Mouse (Mus musculus): ENCODE data around the gene Ptcra. TPM values are rescaled to one million over a fixed set of nuclear protein-coding genes. Genes with fewer than 3 reads are reported as not detected.
"Not testable (repeated sequence)": the region's sequence is repeated elsewhere in the genome, so short reads cannot be mapped to it uniquely, and the experiment has no call there.

Ptcra gene
- total and polyA plus RNA-seq, 3 experiments, result 0.17 to 0.56 (median 0.34) TPM

DNA sequence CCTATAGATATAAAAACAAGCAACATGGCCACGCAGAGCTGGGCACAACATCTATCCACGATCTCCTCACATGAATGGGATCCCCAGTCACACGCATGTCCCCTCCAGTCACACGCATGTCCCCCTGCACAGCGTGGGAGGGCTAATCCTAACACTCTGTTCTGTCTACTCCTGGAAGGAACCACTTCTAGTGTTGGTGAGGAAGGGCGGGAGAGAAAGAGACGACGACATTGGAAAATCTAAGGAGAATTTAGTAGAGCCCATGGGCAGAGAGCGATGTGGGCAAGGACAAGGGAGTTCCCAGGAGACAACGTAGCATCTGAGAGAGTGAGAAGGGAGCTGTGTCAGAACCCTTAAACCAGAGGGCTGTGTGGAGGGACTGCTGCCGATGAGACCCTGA lies 7.0 kb upstream of the Ptcra start:
- Histone ChIP-seq H3K4me2 (ENCODE audit: insufficient read depth, low read depth, poor library complexity, severe bottlenecking) (no peak overlapping the region), H3K79me2 (replicated peaks; ENCODE audit: control insufficient read depth, extremely low read depth, insufficient read depth, poor library complexity, severe bottlenecking) (no peaks in the 10 kb centered on the region; the same call in 1 of the 2 replicates), H3K27me3 (replicated peaks) (no peaks in the 10 kb centered on the region), H3K36me3 (replicated peaks in 1 of 2; ENCODE audit: control insufficient read depth in 1 of 2, insufficient read depth in 1 of 2, low read length in 1 of 2) (peaks cover 9 to 16% of the 10 kb centered on the region in 2 experiments), H3K4me3 (replicated peaks in 1 of 3; ENCODE audit: low read depth in 2 of 3, low read length in 2 of 3, poor library complexity in 1 of 3) (no peak overlapping the region), H3K4me1 (ENCODE audit: control insufficient read depth in 1 of 2, insufficient read depth in 2 of 2) (peaks cover 8 to 28% of the 10 kb centered on the region in 2 experiments), H3K9ac (ENCODE audit: insufficient read depth, low read depth) (no peak overlapping the region), H3K27ac (ENCODE audit: insufficient read depth, low read depth) (no peak overlapping the region), H3K9me3 (replicated peaks; ENCODE audit: low read length) (no peaks in the 10 kb centered on the region)
- TF ChIP-seq MAFK (IDR thresholded peaks at IDR 0.05; ENCODE audit: insufficient replicate concordance, low read length), result no peak
- in situ Hi-C loops (cut with MboI; ENCODE audit: low pct_ligation_motif_present, low pct_unique_long_range_greater_than_20kb, low sequenced_read_pairs) (loop anchor here (5.0 kb wide), 2 partner anchors 33 to 118 kb away; partner anchors contain the start of gene Cul7), dilution Hi-C loops (cut with MboI; ENCODE audit: extremely low pct_ligation_motif_present, extremely low pct_unique_long_range_greater_than_20kb, low sequenced_read_pairs) (no loop called here)
- no peak for DNase-seq (ENCODE audit: extremely low read depth)

DNA sequence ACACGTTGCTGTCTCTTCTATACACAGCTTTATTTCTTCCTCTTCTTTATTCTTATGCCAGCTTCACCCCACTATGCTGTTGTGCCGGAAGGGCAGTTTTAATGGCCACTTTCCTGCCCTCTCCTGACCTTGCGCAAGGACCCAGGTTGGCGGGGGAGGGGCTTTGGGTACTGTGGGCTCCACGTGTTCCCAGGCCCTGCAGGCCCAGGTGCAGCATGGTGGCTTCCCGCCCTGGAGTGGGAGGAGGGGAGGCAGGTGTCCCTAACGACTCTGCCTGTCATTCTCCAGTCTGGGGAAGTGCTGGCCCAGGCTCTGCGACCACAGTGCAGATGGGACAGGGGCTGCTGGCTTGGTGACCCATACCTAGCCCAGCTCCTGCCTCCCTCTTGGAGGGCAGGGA lies 4.4 kb upstream of the Ptcra start:
- Histone ChIP-seq H3K27me3 (replicated peaks) (no peaks in the 10 kb centered on the region), H3K79me2 (replicated peaks; ENCODE audit: control insufficient read depth, extremely low read depth, insufficient read depth, poor library complexity, severe bottlenecking) (no peaks in the 10 kb centered on the region), H3K36me3 (replicated peaks in 1 of 2; ENCODE audit: control insufficient read depth in 1 of 2, insufficient read depth in 1 of 2, low read length in 1 of 2) (no peaks in the 10 kb centered on the region), H3K4me2 (ENCODE audit: insufficient read depth, low read depth, poor library complexity, severe bottlenecking) (no peak overlapping the region), H3K9ac (ENCODE audit: insufficient read depth, low read depth) (no peak overlapping the region), H3K9me3 (replicated peaks; ENCODE audit: low read length) (no peaks in the 10 kb centered on the region), H3K4me1 (ENCODE audit: control insufficient read depth in 1 of 2, insufficient read depth in 2 of 2) (peaks cover 13 to 31% of the 10 kb centered on the region in 2 experiments), H3K27ac (ENCODE audit: insufficient read depth, low read depth) (no peak overlapping the region), H3K4me3 (replicated peaks in 1 of 3; ENCODE audit: low read depth in 2 of 3, low read length in 2 of 3, poor library complexity in 1 of 3) (no peak overlapping the region)
- TF ChIP-seq BHLHE40 (IDR thresholded peaks at IDR 0.05; ENCODE audit: low read depth, low read length) (no peak), CHD2 (IDR thresholded peaks at IDR 0.05; ENCODE audit: low read length) (peak; percentile 24; the same call in 1 of the 2 replicates), TCF12 (IDR thresholded peaks at IDR 0.05; ENCODE audit: low read depth, low read length) (peak; percentile 52; the same call in 1 of the 2 replicates), MAX (IDR thresholded peaks at IDR 0.05; ENCODE audit: low read length) (peak; percentile 66; the same call in 1 of the 2 replicates)
- DNase-seq (ENCODE audit: extremely low read depth), result no peak
- dilution Hi-C loops (cut with MboI; ENCODE audit: extremely low pct_ligation_motif_present, extremely low pct_unique_long_range_greater_than_20kb, low sequenced_read_pairs) (no loop called here), in situ Hi-C loops (cut with MboI; ENCODE audit: low pct_ligation_motif_present, low pct_unique_long_range_greater_than_20kb, low sequenced_read_pairs) (no loop called here)

DNA sequence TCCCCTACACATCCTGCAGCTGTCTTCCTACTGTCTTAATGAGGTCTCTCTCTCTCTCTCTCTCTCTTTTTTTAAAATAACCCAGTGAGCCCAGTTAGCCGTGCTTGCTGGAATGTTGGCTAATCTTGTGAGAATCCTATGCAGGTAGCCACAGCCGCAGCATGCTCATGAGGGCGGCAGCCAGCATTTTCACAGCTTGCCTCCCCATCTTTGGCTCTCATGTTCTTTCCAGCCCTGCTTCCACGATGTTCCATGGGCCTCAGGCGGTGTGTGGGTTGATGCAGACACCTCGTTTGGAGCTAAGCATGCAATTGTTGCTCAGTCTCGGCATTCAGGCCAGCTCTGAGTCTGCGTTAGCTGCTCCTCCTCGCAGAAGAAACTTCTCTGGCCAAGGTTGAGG lies 1.4 kb upstream of the Ptcra start:
- in situ Hi-C loops (cut with MboI; ENCODE audit: low pct_ligation_motif_present, low pct_unique_long_range_greater_than_20kb, low sequenced_read_pairs); dilution Hi-C loops (cut with MboI; ENCODE audit: extremely low pct_ligation_motif_present, extremely low pct_unique_long_range_greater_than_20kb, low sequenced_read_pairs); H3K27me3 ChIP-seq (replicated peaks); H3K79me2 ChIP-seq (replicated peaks; ENCODE audit: control insufficient read depth, extremely low read depth, insufficient read depth, poor library complexity, severe bottlenecking); DNase-seq (ENCODE audit: extremely low read depth); H3K4me3 ChIP-seq (replicated peaks in 1 of 3; ENCODE audit: low read depth in 2 of 3, low read length in 2 of 3, poor library complexity in 1 of 3); H3K27ac ChIP-seq (ENCODE audit: insufficient read depth, low read depth); H3K9me3 ChIP-seq (replicated peaks; ENCODE audit: low read length); H3K4me2 ChIP-seq (ENCODE audit: insufficient read depth, low read depth, poor library complexity, severe bottlenecking); H3K36me3 ChIP-seq (replicated peaks in 1 of 2; ENCODE audit: control insufficient read depth in 1 of 2, insufficient read depth in 1 of 2, low read length in 1 of 2); H3K9ac ChIP-seq (ENCODE audit: insufficient read depth, low read depth): not testable (repeated sequence)
- H3K4me1 ChIP-seq (ENCODE audit: control insufficient read depth in 1 of 2, insufficient read depth in 2 of 2), result peaks cover 10 to 25% of the 10 kb centered on the region in 2 experiments

GRCm38 (mm10) chr17:46758753-46759152 lies 4.8 kb downstream of the Ptcra start:
- H3K27ac ChIP-seq (ENCODE audit: insufficient read depth, low read depth), result no peak overlapping the region
- no peak for DNase-seq (ENCODE audit: extremely low read depth)
- peaks cover 4 to 10% of the 10 kb centered on the region in 2 experiments; a peak in 2 of 4 replicates for H3K4me1 ChIP-seq (ENCODE audit: control insufficient read depth in 1 of 2, insufficient read depth in 2 of 2)
- dilution Hi-C loops (cut with MboI; ENCODE audit: extremely low pct_ligation_motif_present, extremely low pct_unique_long_range_greater_than_20kb, low sequenced_read_pairs) (no loop called here), in situ Hi-C loops (cut with MboI; ENCODE audit: low pct_ligation_motif_present, low pct_unique_long_range_greater_than_20kb, low sequenced_read_pairs) (no loop called here)
- TF ChIP-seq RAD21 (IDR thresholded peaks at IDR 0.05; ENCODE audit: low read depth, low read length) (no peak), POLR2AphosphoS2 (IDR thresholded peaks at IDR 0.05; ENCODE audit: low read depth, low read length) (no peak)
- no peaks in the 10 kb centered on the region for H3K27me3 ChIP-seq (replicated peaks)
- H3K4me2 ChIP-seq (ENCODE audit: insufficient read depth, low read depth, poor library complexity, severe bottlenecking), result no peak overlapping the region
- no peak overlapping the region for H3K9ac ChIP-seq (ENCODE audit: insufficient read depth, low read depth)
- no peaks in the 10 kb centered on the region for H3K79me2 ChIP-seq (replicated peaks; ENCODE audit: control insufficient read depth, extremely low read depth, insufficient read depth, poor library complexity, severe bottlenecking)
- no peaks in the 10 kb centered on the region for H3K36me3 ChIP-seq (replicated peaks in 1 of 2; ENCODE audit: control insufficient read depth in 1 of 2, insufficient read depth in 1 of 2, low read length in 1 of 2)
- peaks cover 11% of the 10 kb centered on the region for H3K9me3 ChIP-seq (replicated peaks; ENCODE audit: low read length)
- no peak overlapping the region for H3K4me3 ChIP-seq (replicated peaks in 1 of 3; ENCODE audit: low read depth in 2 of 3, low read length in 2 of 3, poor library complexity in 1 of 3)
